Mouse (Mus musculus) bone marrow macrophage, adult 2 months (primary cell): ENCODE results near the gene Nudt14. TPM values are rescaled to one million over a fixed set of nuclear protein-coding genes. Genes with fewer than 3 reads are reported as not detected.

Experiments used
- H3K27ac ChIP-seq: 2 replicates; pipeline ENCODE4 v1.5.1; 2012; ENCODE audit warnings: low read depth, low read length; ENCODE audit not compliant: insufficient read depth
- H3K4me1 ChIP-seq: 2 replicates; pipeline ENCODE4 v1.6.1; 2012; ENCODE audit warnings: low read length; ENCODE audit not compliant: control insufficient read depth, insufficient read depth
- H3K4me3 ChIP-seq: 2 replicates; pipeline ENCODE4 v1.5.1; 2012; ENCODE audit warnings: mild to moderate bottlenecking, low read length, moderate library complexity; ENCODE audit not compliant: insufficient read depth
- CTCF ChIP-seq: IDR thresholded peaks from 2 replicates; pipeline ENCODE4 v1.5.1; 2012; ENCODE audit warnings: low read depth, mild to moderate bottlenecking, low read length, moderate library complexity
- POLR2A ChIP-seq: IDR thresholded peaks from 2 replicates; pipeline ENCODE4 v1.6.1; 2012; ENCODE audit warnings: mild to moderate bottlenecking, low read depth, low read length, borderline replicate concordance
- polyA plus RNA-seq: library from polyadenylated mRNA; stranded (reverse); fragments of >200 nt; gene quantifications from 2 replicates; pipeline ENCODE4 v1.2.4, GENCODE M21; 2012; ENCODE audit not compliant: missing spikeins, insufficient read depth, insufficient read length

Nudt14 gene
- polyA plus RNA-seq, 1 experiment, result 32.1 TPM

- no peak overlapping the region for H3K4me3 ChIP-seq
- peaks cover 11% of the 10 kb centered on the region for H3K4me1 ChIP-seq
- no peak overlapping the region for H3K27ac ChIP-seq
- TF ChIP-seq POLR2A (no peak), CTCF (no peak)
These were observed 4.0 kb downstream of the Nudt14 start for GRCm38 (mm10) chr12:112937906-112938305.

DNA sequence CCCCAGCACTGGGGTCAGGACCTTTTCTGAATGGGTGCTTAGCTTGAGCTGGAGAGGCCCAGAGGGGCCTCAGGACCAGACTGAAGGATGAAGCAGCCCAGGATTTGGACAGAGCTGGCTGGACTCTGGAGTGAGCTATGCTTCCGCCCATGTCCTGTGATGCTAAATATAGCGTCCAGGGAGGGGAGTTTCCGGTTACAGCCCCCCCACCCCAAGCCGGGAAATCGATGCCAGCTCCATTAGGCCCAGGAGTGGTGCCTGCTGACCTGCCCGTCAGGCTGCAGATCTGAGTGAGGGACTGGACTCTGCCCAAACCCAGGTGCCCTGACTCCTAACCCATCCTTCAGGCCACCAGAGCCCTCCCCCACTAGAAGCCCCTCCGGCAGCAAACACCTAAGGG is 9.3 kb downstream of the Nudt14 start:
- TF ChIP-seq CTCF (no peak), POLR2A (no peak)

DNA sequence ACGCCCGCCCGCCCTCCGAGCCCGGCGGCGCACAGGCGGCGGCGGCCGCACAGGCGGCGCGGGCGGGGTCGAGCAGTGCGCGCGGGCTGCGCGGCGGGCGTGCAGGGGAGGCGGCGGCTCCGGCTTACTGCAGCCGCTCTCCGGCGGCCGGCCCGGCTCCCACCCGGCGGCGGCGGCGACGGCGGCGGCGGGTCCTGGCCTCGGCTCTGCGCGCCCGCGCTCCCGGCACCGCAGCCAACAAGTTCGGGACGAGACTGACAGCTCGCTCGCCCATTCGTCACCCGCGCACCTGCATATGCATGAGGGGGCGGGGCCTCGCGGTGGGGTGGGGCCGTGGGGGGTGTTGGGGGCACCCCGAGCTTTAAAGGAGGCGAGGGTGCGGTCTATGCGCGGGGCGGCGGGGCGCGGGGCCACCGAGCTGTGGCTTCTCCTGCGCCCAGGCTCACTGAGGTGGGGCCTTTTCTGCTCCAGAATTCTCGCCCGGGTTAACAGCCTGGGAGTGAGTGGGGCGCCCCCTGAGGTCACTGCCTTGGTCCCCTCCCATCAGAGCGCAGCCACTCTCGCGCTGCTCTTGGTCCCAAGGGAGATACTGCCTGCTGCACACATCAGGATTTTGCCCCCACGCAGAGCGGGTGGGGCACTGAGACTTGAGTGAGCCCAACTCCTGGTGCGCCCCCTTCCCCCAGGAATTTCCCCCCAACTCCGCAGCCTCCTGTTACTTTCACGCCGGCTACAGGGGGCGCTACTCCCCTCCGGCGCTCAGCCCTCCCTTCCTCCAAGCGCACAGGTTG is 12.2 kb downstream of the Nudt14 start, which contains the start of gene Jag2:
Jag2 (minus strand) TSS at position 215 of the 791 bp plus-strand sequence.
- Histone ChIP-seq H3K27ac (no peak within 1 kb of the TSS), H3K4me3 (peak within 1 kb of the TSS; percentile 47), H3K4me1 (no peaks in the 10 kb centered on the region)
- TF ChIP-seq POLR2A (no peak), CTCF (no peak; the same call in 1 of the 2 replicates)

More for the DNA sequence above, 9.3 kb downstream of the Nudt14 start:
- H3K27ac ChIP-seq, result no peak overlapping the region
- no peaks in the 10 kb centered on the region for H3K4me1 ChIP-seq
- H3K4me3 ChIP-seq, result no peak overlapping the region

GRCm38 (mm10) chr12:112928401-112929241 is 13.3 kb downstream of the Nudt14 start:
- peak overlapping the region; percentile 47 for H3K4me3 ChIP-seq

DNA sequence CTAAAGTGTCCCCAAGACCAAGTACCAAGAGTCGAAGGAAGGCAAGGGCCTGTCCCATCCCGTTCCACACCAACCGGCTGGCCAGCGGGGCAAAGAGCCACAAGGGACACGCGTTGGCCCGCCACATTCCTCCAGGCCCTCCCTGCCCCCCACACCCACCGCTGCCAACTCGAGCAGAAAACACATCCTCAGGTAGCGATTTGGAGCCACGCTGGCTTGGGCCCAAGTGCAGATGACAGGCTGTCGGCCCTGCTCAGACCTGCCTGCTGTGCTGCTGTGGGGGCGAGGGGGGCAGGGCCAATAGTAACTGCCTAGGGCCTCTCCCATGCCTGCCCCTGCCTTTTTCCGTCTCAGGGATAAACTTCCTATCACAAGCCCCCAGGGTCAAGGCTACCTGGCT is 14.7 kb downstream of the Nudt14 start:
- H3K4me3 ChIP-seq, result no peak overlapping the region
- no peaks in the 10 kb centered on the region for H3K4me1 ChIP-seq
- TF ChIP-seq CTCF, result no peak
- no peak for TF ChIP-seq POLR2A
- H3K27ac ChIP-seq, result no peak overlapping the region

More at GRCm38 (mm10) chr12:112928401-112929241, 13.3 kb downstream of the Nudt14 start:
- no peak overlapping the region for H3K27ac ChIP-seq
- H3K4me1 ChIP-seq, result no peaks in the 10 kb centered on the region
- TF ChIP-seq POLR2A (no peak), CTCF (no peak)

DNA sequence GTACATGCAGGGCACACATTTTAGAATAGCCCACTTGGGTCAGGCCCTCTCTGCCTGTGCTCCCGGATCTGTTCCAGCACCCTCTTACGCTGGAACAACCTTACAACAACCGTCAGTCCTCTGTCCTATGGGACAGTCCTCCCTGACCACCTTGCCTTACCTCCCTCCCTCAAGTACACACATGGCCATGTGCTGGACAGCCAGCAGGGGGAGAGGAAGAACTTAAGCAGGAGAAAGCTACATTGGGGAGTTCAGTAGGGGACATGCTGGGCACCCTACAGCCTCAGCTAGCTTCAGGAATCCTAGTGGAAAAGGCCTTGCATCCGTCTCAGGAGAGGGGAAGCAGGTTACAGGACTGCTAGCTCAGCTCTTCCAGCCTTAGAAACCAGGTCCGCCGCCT is 16.0 kb downstream of the Nudt14 start:
- no peaks in the 10 kb centered on the region for H3K4me1 ChIP-seq

DNA sequence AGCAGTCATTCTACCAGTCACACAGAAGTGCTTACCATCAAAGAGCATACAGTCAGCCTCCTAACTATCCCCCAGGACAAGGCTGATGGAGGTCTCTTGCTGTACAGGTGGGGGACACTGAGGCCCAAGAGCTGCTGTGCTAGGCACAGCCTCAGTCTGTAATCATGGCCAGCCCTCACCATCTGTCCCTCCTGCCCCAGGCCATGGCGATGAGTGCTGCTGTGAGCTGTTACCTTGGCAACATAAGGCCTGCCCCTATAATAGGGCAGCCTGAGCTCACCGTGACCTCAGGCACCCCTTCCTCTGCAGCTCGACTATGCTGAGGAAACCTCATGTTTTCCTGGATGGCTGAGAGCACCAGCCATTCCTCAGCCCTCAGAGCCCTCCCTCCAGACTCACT is 19.4 kb downstream of the Nudt14 start:
- TF ChIP-seq CTCF, result no peak
- TF ChIP-seq POLR2A, result no peak
- Histone ChIP-seq H3K4me3 (no peak overlapping the region), H3K27ac (no peak overlapping the region), H3K4me1 (peaks cover 4% of the 10 kb centered on the region)

More for the DNA sequence above, 16.0 kb downstream of the Nudt14 start:
- Histone ChIP-seq H3K4me3 (no peak overlapping the region), H3K27ac (no peak overlapping the region)
- TF ChIP-seq POLR2A (no peak), CTCF (no peak)

DNA sequence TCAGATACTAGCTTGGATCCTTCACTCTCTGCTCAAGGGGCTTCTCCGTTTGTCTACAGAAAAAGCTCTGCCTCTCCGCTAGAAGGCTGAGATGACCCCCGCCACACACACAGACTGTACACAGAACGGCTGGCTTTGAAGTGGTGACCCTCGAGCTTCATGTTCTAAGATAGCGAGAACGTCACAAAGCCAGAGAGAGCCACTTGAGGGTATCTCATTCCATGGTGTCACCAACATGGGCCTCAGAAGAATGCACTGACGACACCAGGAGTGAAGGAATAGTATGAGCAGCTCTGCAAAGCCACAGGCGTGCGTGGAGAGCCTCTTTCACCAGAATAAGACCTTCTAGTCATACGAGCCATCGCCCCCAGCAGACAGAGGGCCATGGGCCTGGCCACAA is 20.4 kb downstream of the Nudt14 start:
- peaks cover 10% of the 10 kb centered on the region for H3K4me1 ChIP-seq
- TF ChIP-seq POLR2A (no peak), CTCF (no peak)
- no peak overlapping the region for H3K27ac ChIP-seq

DNA sequence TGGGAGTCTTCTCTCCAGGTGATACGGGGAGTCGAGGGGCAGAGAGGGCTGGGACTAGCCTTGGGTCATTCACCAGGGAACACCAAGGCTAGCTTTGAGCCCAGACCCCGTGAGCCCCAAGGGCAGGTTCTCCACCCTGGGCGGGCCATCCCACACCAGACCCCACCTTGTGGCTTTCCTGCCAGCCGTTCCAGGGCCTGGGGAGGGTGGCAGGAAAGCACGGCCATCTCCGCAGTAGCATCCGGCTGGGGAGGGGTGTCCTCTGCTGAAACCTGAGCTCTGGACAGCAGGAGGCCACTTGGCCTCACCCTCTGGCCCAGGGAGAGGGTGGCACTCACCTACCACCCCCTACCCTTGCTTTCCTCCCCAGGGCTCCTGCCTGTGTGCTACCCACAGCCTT is 24.0 kb downstream of the Nudt14 start:
- TF ChIP-seq POLR2A (no peak), CTCF (no peak)
- H3K27ac ChIP-seq, result no peak overlapping the region
- no peak overlapping the region for H3K4me3 ChIP-seq
- H3K4me1 ChIP-seq, result peaks cover 10% of the 10 kb centered on the region

More for the DNA sequence above, 20.4 kb downstream of the Nudt14 start:
- no peak overlapping the region for H3K4me3 ChIP-seq

DNA sequence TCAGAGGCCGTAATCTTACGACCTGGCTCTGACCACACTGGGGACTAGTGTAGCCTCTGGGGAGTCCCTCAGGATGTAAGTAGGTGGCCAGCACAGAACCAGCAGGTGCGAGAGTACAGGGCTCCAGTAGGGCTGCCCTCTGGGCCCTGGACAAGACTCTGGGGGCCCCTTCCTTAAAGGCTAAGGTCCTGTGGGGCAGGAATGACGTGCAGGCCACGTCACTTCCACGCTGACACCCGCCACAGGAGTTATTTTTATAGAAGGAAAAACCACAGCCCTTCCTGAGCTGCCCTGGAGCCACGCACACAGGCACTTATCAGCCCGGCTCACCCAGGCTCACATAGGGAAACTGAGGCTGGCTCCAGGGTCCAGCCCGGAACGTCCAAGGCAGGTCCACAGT is 24.4 kb downstream of the Nudt14 start:
- no peak for TF ChIP-seq CTCF
- no peak for TF ChIP-seq POLR2A
- Histone ChIP-seq H3K4me1 (peaks cover 10% of the 10 kb centered on the region), H3K27ac (no peak overlapping the region), H3K4me3 (no peak overlapping the region)
